Mouse (Mus musculus): Measurements from ENCODE around the gene Trim63. TPM values are rescaled to one million over a fixed set of nuclear protein-coding genes. Genes with fewer than 3 reads are reported as not detected.

The Trim63 gene
- polyA plus RNA-seq, 1 experiment from 2014 or later: 1.2 TPM

- Histone ChIP-seq H3K9ac (replicated peaks) (no peak overlapping the region), H3K36me3 (no peaks in the 10 kb centered on the region), H3K4me1 (peaks cover 13% of the 10 kb centered on the region), H3K27me3 (replicated peaks) (peaks cover 9% of the 10 kb centered on the region; the same call in 1 of the 2 replicates), H3K4me3 (replicated peaks) (no peak overlapping the region), H3K9me3 (replicated peaks) (no peaks in the 10 kb centered on the region), H3K4me2 (no peak overlapping the region), H3K27ac (replicated peaks) (no peak overlapping the region)
- ATAC-seq (ENCODE audit: low FRiP score): no peak
- 91% methylated on average over 6 of the region's 6 CpGs for WGBS
Observed at GRCm38 (mm10) chr4:134359649-134360048, 44.7 kb downstream of the Trim63 start.

DNA sequence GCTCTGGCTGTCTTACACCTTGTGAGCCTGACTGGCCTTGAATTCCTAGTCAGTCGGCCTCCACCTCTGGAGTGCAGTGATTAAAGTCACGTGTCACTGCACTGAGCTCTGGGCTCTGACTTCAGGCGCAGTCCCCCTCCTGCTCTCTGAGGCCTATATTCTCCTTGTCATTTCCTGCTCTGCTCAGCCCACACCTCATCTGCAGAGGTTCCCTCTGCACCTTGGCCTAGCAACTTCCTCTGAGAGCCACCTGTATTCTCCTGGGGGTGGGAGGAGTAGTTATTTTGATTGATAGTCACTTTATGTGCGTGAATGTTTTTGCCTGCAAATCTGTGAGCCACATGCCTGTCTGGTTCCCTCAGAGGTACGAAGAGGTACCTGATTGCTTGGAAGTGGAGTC is 46.3 kb downstream of the Trim63 start:
- H3K9ac ChIP-seq (replicated peaks): no peak overlapping the region
- H3K27me3 ChIP-seq (replicated peaks): peaks cover 9% of the 10 kb centered on the region; the same call in 1 of the 2 replicates
- H3K36me3 ChIP-seq: no peaks in the 10 kb centered on the region
- H3K9me3 ChIP-seq (replicated peaks): no peaks in the 10 kb centered on the region
- H3K4me3 ChIP-seq (replicated peaks): no peak overlapping the region
- H3K27ac ChIP-seq (replicated peaks): no peak overlapping the region
- ATAC-seq (ENCODE audit: low FRiP score): no peak
- H3K4me1 ChIP-seq: peaks cover 13% of the 10 kb centered on the region
- WGBS: 41% methylated on average over 5 of the region's 5 CpGs
- H3K4me2 ChIP-seq: no peak overlapping the region

DNA sequence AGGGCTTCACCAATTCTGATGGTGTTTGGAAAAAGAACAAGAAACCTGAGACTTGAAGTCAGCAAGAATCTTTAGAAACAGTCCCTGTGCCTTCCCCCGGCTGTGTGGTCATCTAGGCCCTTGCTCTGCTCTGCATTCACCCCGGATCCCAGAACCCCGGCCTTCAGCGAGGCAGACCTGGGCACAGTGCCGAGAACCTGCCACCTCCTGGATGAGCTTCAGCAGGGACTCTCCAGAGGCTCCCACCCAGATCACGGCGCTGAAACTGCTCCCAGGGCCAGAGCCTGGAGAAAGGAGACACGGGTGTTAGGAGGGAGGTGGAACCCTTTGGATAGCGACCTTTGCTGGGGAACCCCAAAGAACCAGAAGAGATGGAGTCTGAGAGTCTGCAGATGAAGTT is 47.2 kb downstream of the Trim63 start:
- H3K9me3 ChIP-seq (replicated peaks): no peaks in the 10 kb centered on the region
- ATAC-seq (ENCODE audit: low FRiP score): no peak

GRCm38 (mm10) chr4:134362586-134362985 is 47.7 kb downstream of the Trim63 start:
- Histone ChIP-seq H3K4me2 (no peak overlapping the region), H3K9me3 (replicated peaks) (no peaks in the 10 kb centered on the region), H3K9ac (replicated peaks) (no peak overlapping the region), H3K4me1 (peaks cover 6% of the 10 kb centered on the region; the same call in 1 of the 2 replicates), H3K4me3 (replicated peaks) (no peak overlapping the region), H3K27ac (replicated peaks) (no peak overlapping the region), H3K36me3 (no peaks in the 10 kb centered on the region), H3K27me3 (replicated peaks) (peaks cover 8% of the 10 kb centered on the region)
- WGBS: 21% methylated on average over 9 of the region's 9 CpGs
- no peak for ATAC-seq (ENCODE audit: low FRiP score)

More for the DNA sequence above, 47.2 kb downstream of the Trim63 start:
- Histone ChIP-seq H3K4me3 (replicated peaks) (no peak overlapping the region), H3K4me1 (peaks cover 10% of the 10 kb centered on the region), H3K36me3 (no peaks in the 10 kb centered on the region), H3K9ac (replicated peaks) (no peak overlapping the region), H3K27ac (replicated peaks) (no peak overlapping the region), H3K27me3 (replicated peaks) (peaks cover 9% of the 10 kb centered on the region; the same call in 1 of the 2 replicates), H3K4me2 (no peak overlapping the region)
- WGBS: 77% methylated on average over 9 of the region's 9 CpGs

GRCm38 (mm10) chr4:134365280-134365679 is 50.4 kb downstream of the Trim63 start:
- H3K27ac ChIP-seq (replicated peaks): no peak overlapping the region
- ATAC-seq (ENCODE audit: low FRiP score): no peak
- H3K9ac ChIP-seq (replicated peaks): no peak overlapping the region
- H3K4me2 ChIP-seq: no peak overlapping the region
- no peaks in the 10 kb centered on the region for H3K9me3 ChIP-seq (replicated peaks)
- H3K4me1 ChIP-seq: 0 out of 2 replicates have a peak, but pooled peaks cover 4% of the 10 kb centered on the region
- peaks cover 31% of the 10 kb centered on the region for H3K27me3 ChIP-seq (replicated peaks)
- H3K36me3 ChIP-seq: no peaks in the 10 kb centered on the region
- 48% methylated on average over 5 of the region's 5 CpGs for WGBS
- no peak overlapping the region for H3K4me3 ChIP-seq (replicated peaks)

- no peak overlapping the region for H3K27ac ChIP-seq (replicated peaks)
- 2% methylated on average over 18 of the region's 18 CpGs for WGBS
- ATAC-seq (ENCODE audit: low FRiP score): no peak
- H3K9ac ChIP-seq (replicated peaks): 0 out of 2 replicates have a peak overlapping the region, but pooled peaks have one; percentile 36
- no peaks in the 10 kb centered on the region for H3K9me3 ChIP-seq (replicated peaks)
- H3K4me1 ChIP-seq: peaks cover 23% of the 10 kb centered on the region
- H3K27me3 ChIP-seq (replicated peaks): peaks cover 47% of the 10 kb centered on the region
- peak overlapping the region; percentile 60 for H3K4me3 ChIP-seq (replicated peaks)
- H3K36me3 ChIP-seq: no peaks in the 10 kb centered on the region
- peak overlapping the region; percentile 99 for H3K4me2 ChIP-seq
Observed at GRCm38 (mm10) chr4:134370649-134371221, 55.8 kb downstream of the Trim63 start.

GRCm38 (mm10) chr4:134371316-134371855 is 56.5 kb downstream of the Trim63 start:
- Histone ChIP-seq H3K9me3 (replicated peaks) (no peaks in the 10 kb centered on the region), H3K9ac (replicated peaks) (0 out of 2 replicates have a peak overlapping the region, but pooled peaks have one; percentile 36), H3K4me1 (peaks cover 23% of the 10 kb centered on the region), H3K27ac (replicated peaks) (no peak overlapping the region), H3K36me3 (no peaks in the 10 kb centered on the region), H3K4me2 (peak overlapping the region; percentile 99), H3K27me3 (replicated peaks) (peaks cover 47% of the 10 kb centered on the region), H3K4me3 (replicated peaks) (peak overlapping the region; percentile 60)
- under 1% methylated on average over 17 of the region's 17 CpGs for WGBS
- ATAC-seq (ENCODE audit: low FRiP score): no peak

- ATAC-seq (ENCODE audit: low FRiP score): peak; percentile 87
- peaks cover 46% of the 10 kb centered on the region for H3K27me3 ChIP-seq (replicated peaks)
- under 1% methylated on average over 16 of the region's 16 CpGs for WGBS
Observed at GRCm38 (mm10) chr4:134372294-134372747, 57.4 kb downstream of the Trim63 start.

DNA sequence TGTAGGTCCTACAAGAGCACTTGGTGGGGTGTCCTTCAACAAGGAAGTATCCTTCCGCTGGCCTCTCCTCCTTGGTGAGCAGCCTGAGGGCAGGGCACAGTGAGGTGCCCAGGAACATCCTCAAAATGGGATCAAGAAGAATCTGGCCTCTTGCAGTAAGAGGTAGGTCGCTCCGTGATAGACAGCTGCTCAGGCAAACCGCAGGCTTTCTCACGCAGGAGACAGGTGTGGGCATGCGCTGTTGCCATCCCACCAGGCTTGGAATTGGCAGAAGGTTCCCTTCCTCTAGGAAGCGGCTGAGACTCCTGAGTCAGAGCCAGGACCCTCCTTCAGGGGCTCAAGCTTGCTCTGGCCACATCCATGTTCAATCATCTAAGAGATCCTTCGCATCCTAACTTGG is 58.4 kb downstream of the Trim63 start:
- Histone ChIP-seq H3K4me2 (peak overlapping the region; percentile 99; the same call in 1 of the 2 replicates), H3K9ac (replicated peaks) (no peak overlapping the region), H3K27ac (replicated peaks) (no peak overlapping the region), H3K27me3 (replicated peaks) (peaks cover 37% of the 10 kb centered on the region), H3K4me3 (replicated peaks) (no peak overlapping the region), H3K4me1 (peaks cover 23% of the 10 kb centered on the region), H3K9me3 (replicated peaks) (no peaks in the 10 kb centered on the region), H3K36me3 (no peaks in the 10 kb centered on the region)
- 87% methylated on average over 8 of the region's 8 CpGs for WGBS
- no peak for ATAC-seq (ENCODE audit: low FRiP score)

More at GRCm38 (mm10) chr4:134372294-134372747, 57.4 kb downstream of the Trim63 start:
- H3K9ac ChIP-seq (replicated peaks): peak overlapping the region; percentile 64
- peaks cover 23% of the 10 kb centered on the region for H3K4me1 ChIP-seq
- peak overlapping the region; percentile 60 for H3K4me3 ChIP-seq (replicated peaks)
- H3K9me3 ChIP-seq (replicated peaks): no peaks in the 10 kb centered on the region
- peak overlapping the region; percentile 99 for H3K4me2 ChIP-seq
- no peak overlapping the region for H3K27ac ChIP-seq (replicated peaks)
- no peaks in the 10 kb centered on the region for H3K36me3 ChIP-seq

- 70% methylated on average over 1 of the region's 1 CpGs for WGBS
- no peak overlapping the region for H3K4me2 ChIP-seq
- no peaks in the 10 kb centered on the region for H3K36me3 ChIP-seq
- ATAC-seq (ENCODE audit: low FRiP score): no peak
- peaks cover 23% of the 10 kb centered on the region for H3K4me1 ChIP-seq
- no peak overlapping the region for H3K27ac ChIP-seq (replicated peaks)
- no peak overlapping the region for H3K4me3 ChIP-seq (replicated peaks)
- no peak overlapping the region for H3K9ac ChIP-seq (replicated peaks)
- H3K27me3 ChIP-seq (replicated peaks): peaks cover 29% of the 10 kb centered on the region
- H3K9me3 ChIP-seq (replicated peaks): no peaks in the 10 kb centered on the region
Observed at GRCm38 (mm10) chr4:134374306-134374705, 59.4 kb downstream of the Trim63 start.

- Histone ChIP-seq H3K4me1 (no peaks in the 10 kb centered on the region), H3K4me3 (replicated peaks) (no peak overlapping the region), H3K9ac (replicated peaks) (no peak overlapping the region), H3K36me3 (no peaks in the 10 kb centered on the region), H3K4me2 (no peak overlapping the region), H3K27me3 (replicated peaks) (no peaks in the 10 kb centered on the region), H3K9me3 (replicated peaks) (no peaks in the 10 kb centered on the region), H3K27ac (replicated peaks) (no peak overlapping the region)
- no peak for ATAC-seq (ENCODE audit: low FRiP score)
- WGBS: 43% methylated on average over 8 of the region's 10 CpGs
Observed at GRCm38 (mm10) chr4:134378089-134378615, 63.2 kb downstream of the Trim63 start.

All from neural tube, embryonic 15.5 days (tissue).